Mouse (Mus musculus) CD4-positive, CD25-positive, alpha-beta regulatory T cell, adult 2 months (primary cell): ENCODE measurements around the gene BC049762.
A peak's percentile ranks its signal among the peaks of the same experiment; 100 is the strongest.

Experiments
- DNase-seq: peaks from one replicate; pipeline ENCODE4 v3.0.0-alpha.2; 2012; ENCODE audit warnings: low read depth, low spot score

Gene BC049762

DNA sequence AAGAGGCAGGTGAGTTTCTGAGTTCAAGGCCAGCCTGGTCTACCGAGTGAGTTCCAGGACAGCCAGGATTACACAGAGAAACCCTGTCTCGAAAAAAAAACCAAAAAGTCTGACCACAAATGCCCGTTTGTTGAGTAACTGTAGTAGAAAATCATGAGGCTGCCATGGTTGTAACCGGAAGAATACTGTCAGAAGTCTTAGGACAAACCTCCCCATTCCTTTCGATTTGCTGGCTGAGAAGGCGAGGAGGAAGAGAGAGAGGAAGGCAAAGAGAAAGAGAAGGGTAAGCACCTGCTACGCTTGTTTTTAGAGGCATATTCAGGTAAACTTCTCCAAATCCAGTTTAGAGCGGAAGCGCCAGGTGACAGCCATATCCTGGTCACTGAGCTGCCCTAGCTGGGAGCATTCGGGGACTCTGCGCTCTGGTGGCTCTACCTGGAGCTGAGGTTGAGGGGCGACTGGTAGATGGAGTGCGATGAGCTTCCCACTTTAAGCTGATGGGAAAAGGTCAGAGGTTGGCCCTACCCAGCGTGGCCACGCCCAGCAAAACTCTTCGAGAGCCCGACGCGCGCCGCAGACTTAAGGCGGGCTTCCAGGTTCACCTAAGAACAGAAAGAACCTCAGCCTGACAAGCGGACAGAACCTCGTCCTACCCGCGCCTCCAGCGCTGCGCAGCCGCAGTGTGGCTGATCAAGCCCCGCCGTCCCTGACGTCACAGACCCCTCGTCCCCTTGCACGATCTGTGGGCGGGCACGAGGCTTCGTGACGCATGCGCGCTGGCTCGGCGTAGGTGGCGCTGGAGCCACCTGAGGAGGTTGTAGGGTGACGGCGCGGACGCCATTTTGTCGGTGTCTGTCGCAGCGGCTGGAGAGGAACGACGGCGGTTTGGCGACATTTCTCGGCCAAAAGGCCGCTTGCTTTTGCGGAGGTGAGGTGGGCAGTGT, at the start of gene BC049762:
Gene BC049762 (minus strand): TSS at position 705 of the 944 bp plus-strand sequence.
- peak; percentile 100 for DNase-seq

GRCm38 (mm10) chr11:51311846-51312245, 49.0 kb upstream of the BC049762 start:
- DNase-seq = no peak

DNA sequence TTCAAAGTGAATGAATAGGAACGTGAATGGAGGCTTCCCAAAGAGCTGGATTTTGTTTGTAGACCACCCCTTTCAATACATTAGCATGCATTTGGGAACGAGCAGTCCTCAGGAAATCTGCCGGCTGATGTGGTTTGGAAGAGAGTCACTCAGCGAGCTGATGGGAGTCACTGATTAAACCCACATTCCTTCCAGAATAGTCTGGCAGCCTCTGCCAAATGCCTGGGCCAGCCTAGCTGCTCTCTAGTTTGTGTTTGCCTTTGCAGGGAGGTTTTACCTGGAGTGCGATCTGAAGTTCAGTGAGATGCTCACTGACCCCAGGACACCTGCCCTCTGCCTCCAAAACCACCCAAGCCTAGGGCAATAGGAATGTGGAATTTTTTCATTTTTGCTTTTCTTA, 45.5 kb upstream of the BC049762 start:
- DNase-seq = no peak

DNA sequence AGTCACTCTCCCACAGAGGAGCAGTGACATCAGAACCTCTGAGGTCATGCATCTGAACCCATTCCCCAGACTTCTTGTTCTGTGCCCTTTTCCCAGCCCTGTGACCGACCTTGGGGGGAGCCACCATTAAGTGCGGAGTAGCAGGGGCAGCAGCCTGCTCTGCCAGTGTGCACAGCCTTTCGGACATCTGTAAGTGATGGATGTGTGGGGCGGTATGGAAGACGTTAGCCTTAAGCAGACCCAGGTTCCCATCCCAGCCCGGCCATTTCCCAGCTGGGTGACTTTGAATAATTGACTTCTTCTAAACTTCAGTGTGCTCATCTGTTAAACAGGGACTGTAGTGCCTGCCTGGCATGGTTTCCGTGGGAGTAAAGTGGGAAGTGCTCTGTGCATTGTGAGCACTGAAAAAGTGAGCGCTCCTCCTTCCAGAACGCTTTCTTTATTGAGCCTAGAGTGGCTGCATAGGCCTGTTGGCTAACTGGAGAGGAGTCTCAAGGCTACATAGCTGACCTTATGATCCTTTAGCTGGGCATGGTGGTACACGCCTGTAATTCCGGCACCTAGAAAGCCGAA, 41.2 kb upstream of the BC049762 start:
- DNase-seq = no peak

GRCm38 (mm10) chr11:51302396-51302795, 39.5 kb upstream of the BC049762 start:
- no peak for DNase-seq

DNA sequence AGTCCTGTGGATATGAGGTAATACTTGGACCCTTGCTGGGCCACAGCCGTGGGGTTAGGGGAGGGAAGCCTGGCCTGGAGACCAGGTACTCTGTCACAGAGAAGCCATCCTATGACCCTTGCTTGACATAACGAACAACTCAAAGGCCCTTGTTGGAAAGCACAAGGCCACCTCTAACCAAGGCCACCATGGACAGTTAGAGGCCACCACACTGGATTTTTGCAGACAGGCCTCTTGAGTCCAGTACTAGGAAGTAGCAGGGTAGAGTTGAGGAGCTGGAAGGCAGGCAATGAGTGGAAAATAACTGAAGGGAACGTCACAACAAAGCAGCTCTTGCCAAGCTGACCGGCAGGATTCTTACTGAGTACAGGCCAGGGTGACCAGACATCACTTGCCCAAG, 35.8 kb upstream of the BC049762 start:
- DNase-seq = no peak

- DNase-seq = no peak
These were observed 32.9 kb upstream of the BC049762 start for GRCm38 (mm10) chr11:51295742-51296141.

- DNase-seq = no peak
These were observed 31.2 kb upstream of the BC049762 start for GRCm38 (mm10) chr11:51293956-51294530.

- peak; percentile 14 for DNase-seq
These were observed 27.5 kb upstream of the BC049762 start for GRCm38 (mm10) chr11:51290066-51290955.

GRCm38 (mm10) chr11:51289564-51290041, 26.8 kb upstream of the BC049762 start, which contains the start of gene Col23a1:
Gene Col23a1 (plus strand): TSS chr11:51289920.
- DNase-seq = peak; percentile 28

DNA sequence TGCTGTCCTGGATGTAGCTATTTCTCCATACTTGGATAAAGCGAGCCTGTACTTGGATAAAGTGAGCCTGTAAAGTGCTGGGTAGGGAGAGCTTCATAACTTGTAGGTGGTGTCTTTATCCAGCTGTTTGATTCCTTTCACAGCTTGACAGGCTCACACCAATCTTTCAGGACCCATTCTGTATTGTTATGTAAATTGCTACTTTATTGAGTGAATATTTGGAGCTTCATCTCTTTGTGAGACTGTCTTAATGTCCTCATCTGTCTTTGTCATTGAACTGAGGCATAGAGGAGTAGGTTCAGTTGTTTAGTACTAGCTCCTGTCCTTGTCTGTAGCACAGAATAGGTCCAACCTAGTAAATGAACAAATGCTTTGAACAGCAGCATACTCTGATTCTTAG, 11.6 kb upstream of the BC049762 start:
- no peak for DNase-seq

DNA sequence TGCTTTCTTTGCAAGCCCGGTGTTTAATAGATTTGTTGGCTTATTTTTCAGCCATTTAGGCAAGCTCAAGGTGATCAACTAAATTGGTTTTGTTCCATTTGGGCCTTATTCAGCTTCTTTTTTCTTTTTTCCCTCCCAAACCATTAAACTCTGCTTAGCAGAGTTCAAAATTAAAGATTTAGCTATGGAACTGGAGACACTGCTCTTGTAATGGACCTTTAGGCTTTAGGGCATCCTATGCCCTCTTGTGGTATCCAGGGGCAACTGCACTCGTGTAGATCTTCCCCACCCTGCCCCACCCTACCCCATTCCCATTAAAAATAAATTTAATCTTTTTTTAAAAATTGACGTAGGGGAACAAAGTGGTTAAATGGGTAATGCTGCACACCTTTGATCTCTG, 2.5 kb upstream of the BC049762 start:
- DNase-seq = peak; percentile 47

- DNase-seq = peak; percentile 51
These were observed 1.5 kb upstream of the BC049762 start for GRCm38 (mm10) chr11:51264352-51264751.

DNA sequence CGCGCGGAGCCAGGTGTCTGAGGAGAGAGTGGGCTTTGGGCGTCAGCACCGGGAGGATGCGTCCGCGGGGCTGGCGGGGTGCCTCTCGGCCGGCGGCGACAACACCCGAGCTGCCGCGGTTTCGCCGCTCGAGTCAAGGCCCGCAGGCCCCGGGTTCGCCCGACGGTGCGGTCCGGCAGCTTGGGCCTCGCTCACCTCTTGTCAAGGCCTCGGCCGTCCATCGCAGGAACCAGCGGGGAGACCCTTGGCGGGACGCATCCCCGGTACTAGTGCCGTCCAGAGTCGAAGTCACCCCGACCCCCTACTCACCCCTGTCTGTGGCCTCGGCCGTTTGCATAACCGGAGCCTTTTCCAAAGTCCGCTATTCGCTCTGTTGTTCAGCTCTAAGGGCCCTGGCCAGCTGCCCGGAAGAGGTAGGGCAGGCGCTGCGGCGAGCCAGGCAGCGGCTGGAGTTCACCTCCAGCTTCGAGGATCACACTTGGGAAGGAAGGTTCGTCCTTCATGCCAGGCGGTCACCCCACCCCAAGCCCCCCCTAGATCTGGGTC, 513 bp upstream of the BC049762 start:
- no peak for DNase-seq

DNA sequence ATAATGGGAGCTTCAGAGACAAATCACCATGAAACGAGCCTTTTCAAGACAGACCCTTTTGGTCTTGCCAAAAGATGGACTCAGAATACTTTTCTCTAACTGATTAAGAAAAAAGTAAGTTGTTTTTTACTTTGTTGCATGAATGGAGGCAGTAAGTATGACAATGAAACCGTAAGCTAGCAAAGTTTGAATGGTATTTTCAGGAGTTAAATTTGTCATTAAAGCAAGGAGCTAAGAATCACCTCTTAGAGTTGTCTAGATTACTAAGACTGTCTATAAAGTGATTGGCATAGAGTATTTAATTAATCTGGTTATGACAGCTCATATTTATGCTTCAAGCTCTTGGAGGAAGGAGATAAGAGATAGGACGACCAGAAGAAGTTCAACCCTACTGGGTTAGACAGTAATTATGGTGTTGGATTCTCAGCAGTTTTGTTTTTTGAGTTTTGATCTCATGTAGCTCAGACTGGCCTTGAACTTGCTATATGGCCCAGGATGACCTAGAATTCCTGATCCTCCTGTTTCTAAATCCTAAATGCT, 1.1 kb downstream of the BC049762 start, which contains the start of gene Clk4:
Gene Clk4 (plus strand): TSS at position 51 of the 540 bp plus-strand sequence.
- no peak for DNase-seq

GRCm38 (mm10) chr11:51257006-51257405, 5.8 kb downstream of the BC049762 start:
- DNase-seq = no peak

DNA sequence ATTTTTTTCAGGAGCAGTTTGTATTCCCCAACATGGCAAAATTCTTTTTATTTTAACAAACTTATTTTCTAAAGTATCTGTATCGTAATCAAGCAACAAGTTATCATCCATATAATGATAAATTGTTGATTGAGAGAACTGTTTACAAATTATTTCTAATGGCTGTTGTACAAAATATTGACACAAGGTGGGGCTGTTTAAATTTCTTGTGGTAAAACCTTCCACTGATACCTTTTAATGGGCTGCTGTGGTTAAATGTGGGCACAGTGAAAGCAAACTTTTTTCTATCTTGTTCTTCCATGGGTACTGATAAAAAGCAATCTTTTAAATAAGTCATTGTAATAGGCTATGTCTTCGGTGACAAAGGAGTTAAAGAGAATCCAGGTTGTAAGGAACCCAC, 19.9 kb downstream of the BC049762 start:
- DNase-seq = peak; percentile 39

DNA sequence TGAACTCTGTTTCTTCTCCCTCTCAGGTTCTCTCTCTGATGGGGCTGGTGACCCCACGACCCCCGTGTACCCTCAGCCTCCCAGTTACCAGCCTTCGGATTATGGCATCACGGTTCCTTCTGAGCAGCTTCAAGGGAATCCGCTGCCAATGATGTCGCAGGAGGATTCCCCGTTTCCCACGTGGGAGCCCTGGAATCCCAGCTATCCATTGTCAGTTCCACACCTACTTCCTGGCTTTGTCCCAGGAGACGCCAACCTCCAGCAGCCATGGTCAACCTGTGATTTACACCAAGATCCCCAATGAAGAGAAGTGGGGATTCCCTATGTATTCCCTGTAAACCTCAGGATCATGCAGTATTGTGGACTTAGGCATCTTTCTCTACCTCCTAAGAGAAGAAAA, 28.2 kb downstream of the BC049762 start:
- DNase-seq = no peak

GRCm38 (mm10) chr11:51227104-51227503, 35.7 kb downstream of the BC049762 start:
- no peak for DNase-seq

DNA sequence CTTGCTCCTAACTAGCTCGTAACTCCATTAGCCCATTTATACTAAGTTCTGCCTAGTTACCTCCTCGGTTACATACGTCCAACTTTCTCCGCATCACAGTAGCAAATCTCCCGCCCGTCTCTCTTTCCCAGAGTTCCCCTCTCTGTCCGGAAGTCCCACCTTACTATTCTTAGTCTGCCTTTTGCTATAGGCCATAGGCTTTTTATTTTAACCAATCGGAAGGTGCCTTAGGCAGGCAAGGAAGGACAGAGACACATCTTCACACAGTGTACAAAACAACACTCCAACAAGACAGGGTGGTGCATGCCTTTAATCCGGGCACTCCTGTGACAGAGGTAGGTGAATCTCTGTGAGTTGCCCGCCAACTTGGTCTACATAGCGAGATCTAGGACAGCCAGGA, 42.5 kb downstream of the BC049762 start, which contains the start of gene Gm12569:
Gene Gm12569 (plus strand): TSS at position 166 of the 400 bp plus-strand sequence.
- no peak for DNase-seq
